Mouse (Mus musculus) lung, adult 2 months (tissue): ENCODE measurements around the gene Gpr182.

ENCODE experiments used
- CTCF ChIP-seq: fragments of 200-500 bp; IDR thresholded peaks from 2 replicates; pipeline ENCODE4 v1.5.1; 2011; ENCODE audit warnings: mild to moderate bottlenecking, low read length, control low read depth; ENCODE audit not compliant: insufficient read depth
- POLR2A ChIP-seq: fragments of 200-500 bp; IDR thresholded peaks from 2 replicates; pipeline ENCODE4 v1.6.1; 2011; ENCODE audit warnings: low read depth, mild to moderate bottlenecking, control low read depth, low read length, borderline replicate concordance; ENCODE audit errors: extremely low read depth

- TF ChIP-seq POLR2A (no peak), CTCF (no peak)
These were observed 45.7 kb downstream of the Gpr182 start for GRCm38 (mm10) chr10:127705783-127706182.
